Mouse (Mus musculus) midbrain, embryonic 16.5 days (tissue): ENCODE data around the gene Txndc15. TPM values are rescaled to one million over a fixed set of nuclear protein-coding genes. Genes with fewer than 3 reads are reported as not detected.

ENCODE experiments used
- ATAC-seq: fragments of 200-750 bp; cut with Nextera tagmentation; 2 replicates; pipeline ENCODE4 v1.8.0; 2017; ENCODE audit warnings: moderate TSS enrichment
- H3K27ac ChIP-seq: fragments of 300-500 bp; sonication (generic); 2 replicates; pipeline ENCODE4 v1.5.1; 2014; ENCODE audit warnings: mild to moderate bottlenecking, low read length, mixed read lengths
- H3K27me3 ChIP-seq: fragments of 300-500 bp; sonication (generic); 2 replicates; pipeline ENCODE4 v1.6.1; 2014; ENCODE audit warnings: low read depth, low read length, mixed read lengths; ENCODE audit not compliant: control insufficient read depth, insufficient read depth
- H3K36me3 ChIP-seq: fragments of 300-500 bp; sonication (generic); 2 replicates; pipeline ENCODE4 v1.6.1; 2014; ENCODE audit warnings: mild to moderate bottlenecking, low read length, moderate library complexity, mixed read lengths; ENCODE audit not compliant: control insufficient read depth, insufficient read depth
- H3K4me1 ChIP-seq: fragments of 300-500 bp; sonication (generic); 2 replicates; pipeline ENCODE4 v1.6.1; 2014; ENCODE audit warnings: mild to moderate bottlenecking, low read length, mixed read lengths; ENCODE audit not compliant: control insufficient read depth, insufficient read depth
- H3K4me2 ChIP-seq: fragments of 300-500 bp; sonication (generic); 2 replicates; pipeline ENCODE4 v1.6.1; 2014; ENCODE audit warnings: mild to moderate bottlenecking, low read length, mixed read lengths
- H3K4me3 ChIP-seq: fragments of 300-500 bp; sonication (generic); 2 replicates; pipeline ENCODE4 v1.5.1; 2014; ENCODE audit warnings: low read depth, mild to moderate bottlenecking, low read length, moderate library complexity, mixed read lengths
- H3K9ac ChIP-seq: fragments of 300-500 bp; sonication (generic); 2 replicates; pipeline ENCODE4 v1.6.1; 2014; ENCODE audit warnings: low read depth, low read length, mixed read lengths
- H3K9me3 ChIP-seq: fragments of 300-500 bp; sonication (generic); replicated peaks from 2 replicates; pipeline ENCODE4 v1.6.1; 2014; ENCODE audit warnings: mild to moderate bottlenecking, low read length, mixed read lengths; ENCODE audit not compliant: control insufficient read depth, poor library complexity, severe bottlenecking
- WGBS: fragments of 180-500 bp; shearing (Covaris S2); extraction: QIAGEN DNeasy Blood & Tissue Kit; methylation state at CpG from one replicate; pipeline ENCODE4 v1.1.7; 2014; 5-methylcytosine and 5-hydroxymethylcytosine counted together
- polyA plus RNA-seq: library from polyadenylated mRNA; unstranded; fragments of >200 nt; fragmentation: Nextera tagmentation; extraction: Ambion mirVana; gene quantifications from 2 replicates; pipeline ENCODE4 v1.2.1, GENCODE M21; 2015

Txndc15 gene
- polyA plus RNA-seq, 1 experiment from 2014 or later: 143 TPM

GRCm38 (mm10) chr13:55754380-55754779 is 39.9 kb downstream of the Txndc15 start:
- H3K36me3 ChIP-seq: no peaks in the 10 kb centered on the region
- no peak for ATAC-seq
- H3K4me1 ChIP-seq: peaks cover 7% of the 10 kb centered on the region; the same call in 1 of the 2 replicates
- H3K9me3 ChIP-seq: no peaks in the 10 kb centered on the region
- no peaks in the 10 kb centered on the region for H3K27me3 ChIP-seq
- H3K27ac ChIP-seq: no peak overlapping the region
- 68% methylated on average over 13 of the region's 13 CpGs for WGBS
- H3K4me2 ChIP-seq: no peak overlapping the region
- no peak overlapping the region for H3K9ac ChIP-seq
- H3K4me3 ChIP-seq: no peak overlapping the region

- Histone ChIP-seq H3K27me3 (no peaks in the 10 kb centered on the region), H3K4me2 (no peak overlapping the region), H3K4me3 (no peak overlapping the region), H3K36me3 (no peaks in the 10 kb centered on the region), H3K4me1 (no peaks in the 10 kb centered on the region), H3K9me3 (no peaks in the 10 kb centered on the region), H3K27ac (no peak overlapping the region), H3K9ac (no peak overlapping the region)
- no peak for ATAC-seq
- 51% methylated on average over 8 of the region's 8 CpGs for WGBS
Measured at GRCm38 (mm10) chr13:55756789-55757188, 42.3 kb downstream of the Txndc15 start.

GRCm38 (mm10) chr13:55757645-55758044 is 43.2 kb downstream of the Txndc15 start:
- Histone ChIP-seq H3K9me3 (no peaks in the 10 kb centered on the region), H3K4me1 (no peaks in the 10 kb centered on the region), H3K4me3 (no peak overlapping the region), H3K4me2 (no peak overlapping the region), H3K27me3 (no peaks in the 10 kb centered on the region), H3K9ac (no peak overlapping the region), H3K27ac (no peak overlapping the region), H3K36me3 (no peaks in the 10 kb centered on the region)
- no peak for ATAC-seq
- 82% methylated on average over 6 of the region's 6 CpGs for WGBS

- Histone ChIP-seq H3K9me3 (no peaks in the 10 kb centered on the region), H3K9ac (no peak overlapping the region), H3K27ac (no peak overlapping the region), H3K4me3 (no peak overlapping the region), H3K27me3 (no peaks in the 10 kb centered on the region; the same call in 1 of the 2 replicates), H3K4me1 (no peaks in the 10 kb centered on the region), H3K36me3 (no peaks in the 10 kb centered on the region), H3K4me2 (no peak overlapping the region)
- ATAC-seq: no peak
- WGBS: 42% methylated on average over 10 of the region's 10 CpGs
Measured at GRCm38 (mm10) chr13:55760576-55760975, 46.1 kb downstream of the Txndc15 start.

GRCm38 (mm10) chr13:55761486-55761885 is 47.0 kb downstream of the Txndc15 start:
- H3K4me1 ChIP-seq: no peaks in the 10 kb centered on the region
- H3K4me3 ChIP-seq: no peak overlapping the region
- no peak for ATAC-seq
- no peaks in the 10 kb centered on the region for H3K36me3 ChIP-seq
- no peak overlapping the region for H3K9ac ChIP-seq
- no peaks in the 10 kb centered on the region; the same call in 1 of the 2 replicates for H3K27me3 ChIP-seq
- 74% methylated on average over 10 of the region's 10 CpGs for WGBS
- H3K9me3 ChIP-seq: no peaks in the 10 kb centered on the region
- H3K27ac ChIP-seq: no peak overlapping the region
- no peak overlapping the region for H3K4me2 ChIP-seq

- no peak for ATAC-seq
- H3K4me3 ChIP-seq: no peak overlapping the region
- no peaks in the 10 kb centered on the region for H3K27me3 ChIP-seq
- H3K4me1 ChIP-seq: no peaks in the 10 kb centered on the region
- H3K9ac ChIP-seq: no peak overlapping the region
- no peaks in the 10 kb centered on the region for H3K36me3 ChIP-seq
- WGBS: 91% methylated on average over 7 of the region's 7 CpGs
- no peak overlapping the region for H3K27ac ChIP-seq
- H3K9me3 ChIP-seq: no peaks in the 10 kb centered on the region
- no peak overlapping the region for H3K4me2 ChIP-seq
Measured at GRCm38 (mm10) chr13:55774352-55774751, 59.9 kb downstream of the Txndc15 start.

- ATAC-seq: no peak
- Histone ChIP-seq H3K9ac (no peak overlapping the region), H3K4me3 (no peak overlapping the region), H3K4me2 (no peak overlapping the region), H3K27me3 (no peaks in the 10 kb centered on the region), H3K9me3 (no peaks in the 10 kb centered on the region), H3K27ac (no peak overlapping the region), H3K36me3 (no peaks in the 10 kb centered on the region), H3K4me1 (no peaks in the 10 kb centered on the region)
- WGBS: 71% methylated on average over 11 of the region's 11 CpGs
Measured at GRCm38 (mm10) chr13:55775056-55775455, 60.6 kb downstream of the Txndc15 start.

Other genes starting within 250 kb of the Txndc15 start
- gene Dbn1, start 226.5 kb upstream of the Txndc15 start, polyA plus RNA-seq: 617 and 675 TPM in 2 replicates
- gene Pdlim7, start 201.0 kb upstream of the Txndc15 start, polyA plus RNA-seq: 156 and 158 TPM in 2 replicates
- gene Dok3, start 185.4 kb upstream of the Txndc15 start, polyA plus RNA-seq: 5.1 and 5.6 TPM in 2 replicates
- 57.0 and 58.1 TPM in 2 replicates for gene Ddx41, start 178.0 kb upstream of the Txndc15 start, polyA plus RNA-seq
- 48.3 and 56.3 TPM in 2 replicates for gene Fam193b, start 143.5 kb upstream of the Txndc15 start, polyA plus RNA-seq
- 109 and 117 TPM in 2 replicates for gene Tmed9, start 140.9 kb upstream of the Txndc15 start, polyA plus RNA-seq
- gene B4galt7, start 114.8 kb upstream of the Txndc15 start, polyA plus RNA-seq: 42.7 and 46.1 TPM in 2 replicates
- 102 and 112 TPM in 2 replicates for gene Caml, start 91.6 kb upstream of the Txndc15 start, polyA plus RNA-seq
- gene Ddx46, start 79.6 kb upstream of the Txndc15 start, polyA plus RNA-seq: 25.7 and 28.3 TPM in 2 replicates
- 82.3 and 84.5 TPM in 2 replicates for gene B230219D22Rik, start 21.5 kb upstream of the Txndc15 start, polyA plus RNA-seq
- gene Pcbd2, start 12.7 kb downstream of the Txndc15 start, polyA plus RNA-seq: 17.5 and 20.0 TPM in 2 replicates
- gene Catsper3, start 69.9 kb downstream of the Txndc15 start, polyA plus RNA-seq: 0.19 TPM in 1 of 2 replicates, not detected in the other
- gene Pitx1, start 121.5 kb downstream of the Txndc15 start, polyA plus RNA-seq: 1.0 and 1.4 TPM in 2 replicates